Mouse (Mus musculus): ENCODE data around the gene E430018J23Rik.

DNA sequence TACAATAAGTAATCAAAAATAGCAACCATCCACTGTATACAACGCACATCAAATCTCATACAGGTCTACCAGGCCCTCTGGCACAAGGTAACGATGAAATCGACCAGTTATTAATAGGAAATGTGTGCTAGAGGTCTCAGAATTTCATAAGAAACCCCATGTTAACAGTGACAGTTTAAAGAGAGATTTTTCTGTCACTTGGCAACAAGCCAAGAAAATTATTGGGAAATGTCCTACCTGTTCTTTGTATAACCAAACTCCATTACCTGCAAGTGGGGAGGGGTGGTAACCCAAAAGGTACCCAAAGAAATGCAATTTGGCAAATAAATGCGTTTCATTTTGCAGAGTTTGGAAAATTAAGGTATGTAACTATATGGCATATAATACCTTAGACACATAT is 35.0 kb downstream of the E430018J23Rik start:
- TF ChIP-seq CTCF (IDR thresholded peaks at IDR 0.05) (no peak), EP300 (IDR thresholded peaks at IDR 0.05) (no peak)

Measured in lung, postnatal 0 days (tissue).